Mouse (Mus musculus) heart, embryonic 10.5 days (tissue): Measurements from ENCODE around the gene Gbx2. TPM values are rescaled to one million over a fixed set of nuclear protein-coding genes. Genes with fewer than 3 reads are reported as not detected.
A peak's percentile ranks its signal among the peaks of the same experiment; 100 is the strongest.

Experiments
- DNase-seq: peaks from one replicate; pipeline ENCODE4 v3.0.0-alpha.2; 2017; ENCODE audit warnings: low spot score
- H3K27ac ChIP-seq: fragments of 300-500 bp; sonication (generic); 2 replicates; pipeline ENCODE4 v1.5.1; 2016; ENCODE audit warnings: mild to moderate bottlenecking
- H3K27me3 ChIP-seq: fragments of 300-500 bp; sonication (generic); 2 replicates; pipeline ENCODE4 v1.6.1; 2016; ENCODE audit warnings: mild to moderate bottlenecking; ENCODE audit not compliant: poor library complexity, insufficient read depth, severe bottlenecking
- H3K36me3 ChIP-seq: fragments of 300-500 bp; sonication (generic); 2 replicates; pipeline ENCODE4 v1.6.1; 2016; ENCODE audit warnings: mild to moderate bottlenecking, moderate library complexity
- H3K4me1 ChIP-seq: fragments of 300-500 bp; sonication (generic); 2 replicates; pipeline ENCODE4 v1.6.1; 2016; ENCODE audit warnings: mild to moderate bottlenecking
- H3K4me3 ChIP-seq: fragments of 300-500 bp; sonication (generic); 2 replicates; pipeline ENCODE4 v1.5.1; 2016; ENCODE audit warnings: mild to moderate bottlenecking, moderate library complexity
- H3K9me3 ChIP-seq: fragments of 300-500 bp; sonication (generic); 2 replicates; pipeline ENCODE4 v1.6.1; 2016; ENCODE audit warnings: mild to moderate bottlenecking, moderate library complexity
- WGBS: fragments of 180-500 bp; shearing (Covaris S2); methylation state at CpG from one replicate; pipeline ENCODE4 v1.1.7; 2016; 5-methylcytosine and 5-hydroxymethylcytosine counted together
- polyA plus RNA-seq: library from polyadenylated mRNA; unstranded; fragments of >200 nt; fragmentation: Nextera tagmentation; extraction: Ambion mirVana; gene quantifications from 2 replicates; pipeline ENCODE4 v1.2.1, GENCODE M21; 2016

Gbx2 gene
- polyA plus RNA-seq, 1 experiment from 2014 or later = 1.9 TPM

GRCm38 (mm10) chr1:89943202-89943601, 12.2 kb upstream of the Gbx2 start:
- peak; percentile 86 for DNase-seq
- H3K27me3 ChIP-seq = peaks cover 85% of the 10 kb centered on the region
- peaks cover 21% of the 10 kb centered on the region for H3K4me1 ChIP-seq
- H3K4me3 ChIP-seq = no peak overlapping the region
- no peak overlapping the region for H3K27ac ChIP-seq
- H3K36me3 ChIP-seq = no peaks in the 10 kb centered on the region
- no peaks in the 10 kb centered on the region for H3K9me3 ChIP-seq
- WGBS = 3% methylated on average over 16 of the region's 16 CpGs

GRCm38 (mm10) chr1:89942395-89942976, 11.5 kb upstream of the Gbx2 start:
- H3K4me1 ChIP-seq = peaks cover 21% of the 10 kb centered on the region
- H3K27ac ChIP-seq = no peak overlapping the region
- DNase-seq = no peak
- H3K36me3 ChIP-seq = no peaks in the 10 kb centered on the region
- H3K9me3 ChIP-seq = no peaks in the 10 kb centered on the region
- 4% methylated on average over 15 of the region's 15 CpGs for WGBS
- H3K27me3 ChIP-seq = peaks cover 85% of the 10 kb centered on the region
- H3K4me3 ChIP-seq = peak overlapping the region; percentile 62

GRCm38 (mm10) chr1:89941701-89942381, 10.9 kb upstream of the Gbx2 start:
- 2% methylated on average over 40 of the region's 40 CpGs for WGBS
- no peak overlapping the region for H3K27ac ChIP-seq
- H3K9me3 ChIP-seq = no peaks in the 10 kb centered on the region
- H3K36me3 ChIP-seq = no peaks in the 10 kb centered on the region
- peaks cover 21% of the 10 kb centered on the region for H3K4me1 ChIP-seq
- H3K4me3 ChIP-seq = peak overlapping the region; percentile 62
- peaks cover 85% of the 10 kb centered on the region for H3K27me3 ChIP-seq
- DNase-seq = no peak

GRCm38 (mm10) chr1:89940961-89941524, 10.1 kb upstream of the Gbx2 start:
- Histone ChIP-seq H3K4me1 (peaks cover 22% of the 10 kb centered on the region), H3K9me3 (no peaks in the 10 kb centered on the region), H3K36me3 (no peaks in the 10 kb centered on the region), H3K27ac (no peak overlapping the region), H3K27me3 (peaks cover 90% of the 10 kb centered on the region), H3K4me3 (peak overlapping the region; percentile 62)
- WGBS = 10% methylated on average over 15 of the region's 15 CpGs
- no peak for DNase-seq

- WGBS = 3% methylated on average over 33 of the region's 34 CpGs
- no peaks in the 10 kb centered on the region for H3K9me3 ChIP-seq
These were observed 9.2 kb upstream of the Gbx2 start for GRCm38 (mm10) chr1:89939981-89940726.

GRCm38 (mm10) chr1:89939596-89939960, 8.6 kb upstream of the Gbx2 start:
- Histone ChIP-seq H3K27ac (no peak overlapping the region), H3K27me3 (peaks cover 93% of the 10 kb centered on the region), H3K36me3 (no peaks in the 10 kb centered on the region), H3K4me3 (0 out of 2 replicates have a peak overlapping the region, but pooled peaks have one; percentile 51), H3K9me3 (no peaks in the 10 kb centered on the region), H3K4me1 (peaks cover 27% of the 10 kb centered on the region)
- DNase-seq = no peak
- 25% methylated on average over 16 of the region's 16 CpGs for WGBS

More at GRCm38 (mm10) chr1:89939981-89940726, 9.2 kb upstream of the Gbx2 start:
- H3K27me3 ChIP-seq = peaks cover 90% of the 10 kb centered on the region
- peak overlapping the region; percentile 51 for H3K4me3 ChIP-seq
- H3K27ac ChIP-seq = no peak overlapping the region
- H3K36me3 ChIP-seq = no peaks in the 10 kb centered on the region
- H3K4me1 ChIP-seq = peaks cover 27% of the 10 kb centered on the region
- DNase-seq = peak; percentile 94

GRCm38 (mm10) chr1:89938884-89939595, 8.1 kb upstream of the Gbx2 start:
- WGBS = 23% methylated on average over 16 of the region's 16 CpGs

GRCm38 (mm10) chr1:89935493-89936348, 4.7 kb upstream of the Gbx2 start:
- DNase-seq = no peak
- Histone ChIP-seq H3K9me3 (no peaks in the 10 kb centered on the region), H3K36me3 (no peaks in the 10 kb centered on the region), H3K27me3 (peaks cover 97% of the 10 kb centered on the region), H3K4me1 (peaks cover 26% of the 10 kb centered on the region), H3K4me3 (no peak overlapping the region), H3K27ac (no peak overlapping the region)
- 1% methylated on average over 29 of the region's 29 CpGs for WGBS

More at GRCm38 (mm10) chr1:89938884-89939595, 8.1 kb upstream of the Gbx2 start:
- Histone ChIP-seq H3K4me1 (peaks cover 27% of the 10 kb centered on the region), H3K4me3 (no peak overlapping the region), H3K27me3 (peaks cover 93% of the 10 kb centered on the region), H3K27ac (no peak overlapping the region), H3K9me3 (no peaks in the 10 kb centered on the region), H3K36me3 (no peaks in the 10 kb centered on the region)
- DNase-seq = no peak

GRCm38 (mm10) chr1:89934316-89935260, 3.6 kb upstream of the Gbx2 start:
- Histone ChIP-seq H3K27me3 (peaks cover 98% of the 10 kb centered on the region), H3K9me3 (no peaks in the 10 kb centered on the region), H3K4me1 (peaks cover 32% of the 10 kb centered on the region), H3K36me3 (no peaks in the 10 kb centered on the region), H3K4me3 (no peak overlapping the region), H3K27ac (no peak overlapping the region)
- DNase-seq = no peak
- 5% methylated on average over 19 of the region's 19 CpGs for WGBS

GRCm38 (mm10) chr1:89933786-89934185, 2.8 kb upstream of the Gbx2 start:
- no peaks in the 10 kb centered on the region for H3K36me3 ChIP-seq
- peaks cover 39% of the 10 kb centered on the region for H3K4me1 ChIP-seq
- H3K27ac ChIP-seq = no peak overlapping the region
- no peaks in the 10 kb centered on the region for H3K9me3 ChIP-seq
- DNase-seq = no peak
- no peak overlapping the region for H3K4me3 ChIP-seq
- peaks cover 98% of the 10 kb centered on the region for H3K27me3 ChIP-seq
- WGBS = 1% methylated on average over 21 of the region's 21 CpGs

- Histone ChIP-seq H3K9me3 (no peaks in the 10 kb centered on the region), H3K36me3 (no peaks in the 10 kb centered on the region), H3K4me1 (peaks cover 42% of the 10 kb centered on the region), H3K4me3 (no peak overlapping the region), H3K27me3 (peaks cover 98% of the 10 kb centered on the region), H3K27ac (no peak overlapping the region)
- DNase-seq = no peak
- 11% methylated on average over 6 of the region's 6 CpGs for WGBS
These were observed 2.0 kb upstream of the Gbx2 start for GRCm38 (mm10) chr1:89933028-89933427.
